Mouse (Mus musculus) heart, embryonic 14.5 days (tissue): ENCODE results near the gene Ccdc63. TPM values are rescaled to one million over a fixed set of nuclear protein-coding genes. Genes with fewer than 3 reads are reported as not detected.

Experiments used
- ATAC-seq: fragments of 200-750 bp; cut with Nextera tagmentation; 2 replicates; pipeline ENCODE4 v1.8.0; 2017; ENCODE audit warnings: low read depth, moderate TSS enrichment; ENCODE audit not compliant: insufficient number of reproducible peaks, insufficient read depth, low FRiP score
- H3K27ac ChIP-seq, 2 experiments: fragments of 200-500 bp in 1 of 2; fragments of 300-500 bp in 1 of 2; sonication (generic) in 1 of 2; replicated peaks in 1 of 2; 2 replicates each; pipeline ENCODE4 v1.5.1; 2012 to 2014; ENCODE audit warnings: low read depth in 2 of 2, low read length in 2 of 2, control low read depth in 1 of 2, mild to moderate bottlenecking in 1 of 2, mixed read lengths in 1 of 2; ENCODE audit not compliant: control insufficient read depth in 1 of 2, insufficient read depth in 1 of 2
- H3K27me3 ChIP-seq: fragments of 300-500 bp; sonication (generic); 2 replicates; pipeline ENCODE4 v1.6.1; 2014; ENCODE audit warnings: mild to moderate bottlenecking, low read length, control low read depth; ENCODE audit not compliant: control insufficient read depth, insufficient read depth
- H3K36me3 ChIP-seq: fragments of 300-500 bp; sonication (generic); 2 replicates; pipeline ENCODE4 v1.6.1; 2014; ENCODE audit warnings: mild to moderate bottlenecking, control low read depth, low read length, mixed read lengths; ENCODE audit not compliant: control insufficient read depth, insufficient read depth
- H3K4me1 ChIP-seq, 2 experiments: fragments of 200-500 bp in 1 of 2; fragments of 300-500 bp in 1 of 2; sonication (generic) in 1 of 2; 2 replicates each; pipeline ENCODE4 v1.6.1; 2012 to 2014; ENCODE audit warnings: low read length in 2 of 2, control low read depth in 1 of 2, mixed read lengths in 1 of 2; ENCODE audit not compliant: control insufficient read depth in 2 of 2, insufficient read depth in 2 of 2
- H3K4me2 ChIP-seq: fragments of 300-500 bp; sonication (generic); 2 replicates; pipeline ENCODE4 v1.6.1; 2014; ENCODE audit warnings: mild to moderate bottlenecking, low read length
- H3K4me3 ChIP-seq, 2 experiments: fragments of 200-500 bp in 1 of 2; fragments of 300-500 bp in 1 of 2; sonication (generic) in 1 of 2; 2 replicates each; pipeline ENCODE4 v1.5.1; 2012 to 2014; ENCODE audit warnings: low read length in 2 of 2, mild to moderate bottlenecking in 2 of 2, control low read depth in 1 of 2, low read depth in 1 of 2, moderate library complexity in 1 of 2; ENCODE audit not compliant: control insufficient read depth in 1 of 2, insufficient read depth in 1 of 2
- H3K9ac ChIP-seq: fragments of 300-500 bp; sonication (generic); 2 replicates; pipeline ENCODE4 v1.6.1; 2014; ENCODE audit warnings: mild to moderate bottlenecking, low read length
- H3K9me3 ChIP-seq: fragments of 300-500 bp; sonication (generic); 2 replicates; pipeline ENCODE4 v1.6.1; 2016; ENCODE audit warnings: low read length, control low read depth; ENCODE audit not compliant: control insufficient read depth
- WGBS: fragments of 180-500 bp; shearing (Covaris S2); extraction: QIAGEN DNeasy Blood & Tissue Kit; methylation state at CpG from one replicate; pipeline ENCODE4 v1.1.7; 2014; 5-methylcytosine and 5-hydroxymethylcytosine counted together
- polyA plus RNA-seq: library from polyadenylated mRNA; unstranded; fragments of >200 nt; fragmentation: Nextera tagmentation; extraction: Ambion mirVana; gene quantifications from 2 replicates; pipeline ENCODE4 v1.2.1, GENCODE M21; 2014

Gene Ccdc63
- polyA plus RNA-seq, 1 experiment from 2014 or later, result 0.85 TPM

- ATAC-seq, result no peak
- H3K4me1 ChIP-seq, result peaks cover 29 to 33% of the 10 kb centered on the region in 2 experiments
- WGBS, result 82% methylated on average over 15 of the region's 15 CpGs
- no peaks in the 10 kb centered on the region for H3K27me3 ChIP-seq
- H3K9ac ChIP-seq, result no peak overlapping the region
- H3K9me3 ChIP-seq, result no peaks in the 10 kb centered on the region
- H3K4me3 ChIP-seq, result no peak overlapping the region
- no peak overlapping the region for H3K4me2 ChIP-seq
- no peaks in the 10 kb centered on the region for H3K36me3 ChIP-seq
- H3K27ac ChIP-seq, result no peak overlapping the region
Observed at GRCm38 (mm10) chr5:122138856-122139255, 1.8 kb downstream of the Ccdc63 start.

DNA sequence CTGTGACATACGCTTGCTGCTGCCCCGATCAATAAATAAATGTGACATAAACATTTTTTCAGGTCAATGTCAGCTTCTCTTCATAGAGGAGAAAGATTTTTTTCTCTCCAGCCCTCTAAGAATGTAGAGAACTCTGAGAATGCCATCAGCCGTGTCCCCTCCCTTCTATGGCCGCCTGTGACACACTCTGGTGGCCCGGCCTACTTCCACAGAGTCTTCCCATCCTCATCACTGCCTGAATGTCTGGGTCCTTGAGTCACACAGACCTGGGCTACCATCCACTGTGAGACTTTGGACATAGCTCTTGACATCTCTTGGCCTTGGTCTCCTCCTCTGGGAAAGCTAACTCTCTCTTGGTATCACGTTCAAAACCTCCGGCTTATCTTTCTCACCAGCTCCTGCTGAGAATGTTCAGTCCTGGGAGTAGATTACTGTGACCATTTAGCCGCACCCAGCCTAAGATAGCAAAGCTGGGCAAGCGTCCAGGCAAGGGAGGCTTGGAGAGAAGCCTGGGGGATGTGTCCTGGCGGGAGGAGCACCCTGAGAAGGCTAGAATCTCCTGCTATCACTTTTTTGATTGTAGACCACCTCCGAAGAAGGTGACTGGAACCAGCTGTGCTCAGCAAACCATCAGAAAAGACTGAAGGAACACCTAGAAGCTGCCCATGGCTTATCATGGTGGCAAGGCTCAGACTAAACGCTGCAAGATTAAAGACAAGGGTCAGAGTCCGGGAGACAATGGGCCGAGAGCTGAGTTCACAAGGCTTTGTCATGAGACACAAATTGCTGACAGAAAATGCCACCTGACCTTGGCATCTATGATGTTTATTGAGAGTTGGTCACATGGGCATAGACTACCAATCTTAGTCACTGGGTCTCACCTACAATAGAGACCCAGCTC, 3.9 kb downstream of the Ccdc63 start:
- Histone ChIP-seq H3K27me3 (no peaks in the 10 kb centered on the region), H3K36me3 (no peaks in the 10 kb centered on the region), H3K4me2 (peak overlapping the region; percentile 9), H3K4me1 (peaks cover 28 to 34% of the 10 kb centered on the region in 2 experiments), H3K9me3 (no peaks in the 10 kb centered on the region), H3K27ac (peak overlapping the region; percentile 78 to 85), H3K4me3 (no peak overlapping the region), H3K9ac (0 out of 2 replicates have a peak overlapping the region, but pooled peaks have one; percentile 12)
- 14% methylated on average over 14 of the region's 14 CpGs for WGBS
- peak; percentile 65 for ATAC-seq

DNA sequence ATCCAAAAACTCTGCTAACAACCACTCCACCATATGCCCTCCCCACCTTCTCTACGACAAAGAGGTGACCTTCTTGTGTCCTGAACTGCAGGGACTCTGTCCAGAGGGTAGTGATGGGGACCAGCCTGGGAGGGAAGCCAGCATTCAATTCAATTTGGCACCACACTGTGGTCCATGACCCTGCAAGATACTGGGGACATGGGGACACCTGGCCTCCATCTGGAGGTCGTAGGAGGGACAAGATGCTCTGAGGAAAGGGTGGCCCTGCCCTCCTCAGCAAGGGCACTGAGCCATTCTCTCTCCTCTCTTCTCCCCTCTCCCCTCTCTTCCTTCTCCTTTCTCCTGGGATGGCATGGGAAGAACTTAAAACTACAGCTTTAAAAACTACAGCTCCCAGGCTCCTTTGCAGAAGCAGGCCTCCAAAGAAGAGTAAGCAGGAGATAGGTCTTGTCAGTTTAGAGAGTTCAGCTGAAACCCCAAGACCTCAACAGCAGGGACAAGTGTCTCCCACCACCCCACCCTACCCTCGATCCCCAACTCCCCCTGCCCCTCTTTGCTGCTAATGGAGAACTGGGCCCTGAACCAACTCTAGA, 5.2 kb downstream of the Ccdc63 start:
- 64% methylated on average over 3 of the region's 3 CpGs for WGBS
- no peak overlapping the region for H3K4me3 ChIP-seq
- no peak overlapping the region for H3K4me2 ChIP-seq
- H3K27ac ChIP-seq, result peak overlapping the region in 1 of 2 experiments; percentile 78; a peak in 1 of 4 replicates
- H3K27me3 ChIP-seq, result no peaks in the 10 kb centered on the region
- H3K9me3 ChIP-seq, result no peaks in the 10 kb centered on the region
- ATAC-seq, result no peak
- no peaks in the 10 kb centered on the region for H3K36me3 ChIP-seq
- no peak overlapping the region for H3K9ac ChIP-seq
- H3K4me1 ChIP-seq, result peaks cover 28 to 34% of the 10 kb centered on the region in 2 experiments

DNA sequence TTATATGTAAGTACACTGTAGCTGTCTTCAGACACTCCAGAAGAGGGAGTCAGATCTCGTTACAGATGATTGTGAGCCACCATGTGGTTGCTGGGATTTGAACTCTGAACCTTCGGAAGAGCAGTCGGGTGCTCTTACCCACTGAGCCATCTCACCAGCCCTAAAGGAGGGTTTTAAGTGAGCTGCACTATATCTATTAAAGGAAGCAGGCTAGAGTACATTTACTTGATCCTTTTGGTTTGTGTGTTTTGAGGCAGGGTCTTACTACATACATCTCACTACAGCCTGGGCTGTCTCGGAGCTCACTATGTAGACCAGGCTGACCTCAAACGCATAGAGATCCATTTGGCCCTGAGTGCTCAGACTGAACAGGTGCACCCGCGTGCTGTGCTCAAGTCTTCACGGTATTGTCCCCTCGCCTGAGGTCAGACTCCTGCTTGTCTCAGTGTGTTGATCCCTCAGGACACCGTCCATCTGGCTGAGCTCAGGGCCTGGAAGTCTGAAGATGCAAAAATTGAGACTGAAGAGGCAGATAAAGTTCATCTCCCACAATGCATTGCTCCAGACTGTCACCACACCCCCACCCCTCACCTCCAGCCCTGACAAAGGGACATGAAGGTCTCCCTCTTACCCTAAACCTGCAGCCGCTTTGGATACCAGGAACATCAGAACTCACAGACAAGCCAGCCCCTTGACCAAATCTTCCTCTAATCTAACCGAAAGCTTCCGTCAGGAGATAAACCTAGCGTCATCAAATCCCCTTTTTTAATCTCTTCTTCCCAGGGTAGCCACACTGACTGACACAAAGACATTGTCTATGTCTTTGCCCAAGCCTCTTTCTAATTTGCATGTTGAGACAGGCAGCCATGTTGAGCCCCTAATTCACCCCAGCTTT, 6.0 kb downstream of the Ccdc63 start:
- Histone ChIP-seq H3K27ac (no peak overlapping the region), H3K36me3 (no peaks in the 10 kb centered on the region), H3K9ac (no peak overlapping the region), H3K4me1 (peaks cover 28 to 34% of the 10 kb centered on the region in 2 experiments), H3K9me3 (no peaks in the 10 kb centered on the region), H3K4me3 (no peak overlapping the region), H3K4me2 (no peak overlapping the region), H3K27me3 (no peaks in the 10 kb centered on the region)
- 88% methylated on average over 14 of the region's 14 CpGs for WGBS
- no peak for ATAC-seq

DNA sequence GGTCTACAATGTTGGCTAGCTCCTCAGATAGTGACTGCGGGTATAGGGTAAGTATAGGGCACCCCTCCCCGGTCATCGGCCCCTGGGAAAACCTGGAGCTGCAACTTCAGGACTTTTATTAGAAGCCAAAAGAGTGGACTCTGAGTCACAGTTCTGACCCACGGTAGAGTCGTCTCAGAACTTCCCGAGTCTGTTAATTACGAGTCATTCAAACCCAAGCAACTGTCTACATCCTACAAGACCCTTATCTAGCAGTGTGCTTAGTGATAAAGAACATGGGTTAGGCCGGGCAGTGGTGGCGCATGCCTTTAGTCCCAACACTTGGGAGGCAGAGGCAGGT, 7.6 kb downstream of the Ccdc63 start:
- peaks cover 28 to 34% of the 10 kb centered on the region in 2 experiments for H3K4me1 ChIP-seq
- no peak for ATAC-seq

DNA sequence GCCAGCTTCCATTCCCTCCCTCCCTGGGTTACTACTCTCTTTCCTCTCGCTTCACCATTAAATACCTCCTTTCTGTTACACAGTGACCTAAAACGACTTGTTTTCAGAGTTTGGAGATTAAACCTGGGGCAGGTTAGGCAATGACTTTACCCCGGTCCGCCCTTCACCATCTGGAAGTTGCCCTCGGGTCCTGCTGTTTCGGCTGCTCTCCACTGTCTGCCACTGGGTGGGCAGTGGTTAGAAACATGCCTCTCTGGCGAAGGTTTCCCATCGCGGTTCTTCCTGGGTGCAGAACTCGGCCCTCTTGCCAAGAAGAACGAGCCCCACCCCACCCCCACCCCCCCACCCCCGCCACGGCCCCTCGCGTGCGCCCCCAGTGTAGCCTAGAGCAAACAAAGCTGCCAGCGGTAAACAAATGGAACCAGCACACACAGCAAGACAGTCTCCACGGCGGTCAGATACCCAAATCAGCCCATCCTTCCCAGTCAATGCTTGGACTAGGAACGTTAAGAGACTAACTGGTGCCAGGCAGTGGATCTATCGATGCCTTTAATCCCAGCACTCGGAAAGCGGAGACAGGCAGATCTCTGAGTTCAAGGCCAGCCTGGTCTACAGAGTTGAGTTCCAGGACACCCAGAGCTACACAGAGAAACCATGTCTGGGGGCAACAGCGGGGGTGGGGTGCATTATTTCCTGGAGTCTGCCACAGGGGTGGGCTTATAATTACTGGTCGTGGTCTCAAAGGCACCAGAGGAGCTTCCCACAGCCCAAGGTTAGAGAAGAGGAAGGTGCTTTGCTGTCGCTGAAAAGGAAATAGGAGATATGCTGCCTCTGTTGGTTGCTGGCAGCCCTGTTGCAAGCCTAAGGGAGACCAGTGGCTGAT, 8.2 kb downstream of the Ccdc63 start:
- peak overlapping the region; percentile 41 to 44 for H3K4me3 ChIP-seq
- ATAC-seq, result no peak
- peaks cover 25 to 32% of the 10 kb centered on the region in 2 experiments for H3K4me1 ChIP-seq
- peak overlapping the region; percentile 63 for H3K9ac ChIP-seq
- peak overlapping the region; percentile 92 for H3K4me2 ChIP-seq
- WGBS, result 21% methylated on average over 26 of the region's 26 CpGs
- no peaks in the 10 kb centered on the region for H3K27me3 ChIP-seq
- H3K36me3 ChIP-seq, result no peaks in the 10 kb centered on the region
- no peak overlapping the region for H3K27ac ChIP-seq
- no peaks in the 10 kb centered on the region for H3K9me3 ChIP-seq

More for the DNA sequence above, 7.6 kb downstream of the Ccdc63 start:
- Histone ChIP-seq H3K4me2 (no peak overlapping the region), H3K27ac (no peak overlapping the region), H3K27me3 (no peaks in the 10 kb centered on the region), H3K9me3 (no peaks in the 10 kb centered on the region), H3K4me3 (no peak overlapping the region), H3K9ac (no peak overlapping the region), H3K36me3 (no peaks in the 10 kb centered on the region)
- WGBS, result 70% methylated on average over 9 of the region's 9 CpGs
